Mouse (Mus musculus) lung, embryonic 14.5 days (tissue): Measurements from ENCODE around the gene Tctex1d4. TPM values are rescaled to one million over a fixed set of nuclear protein-coding genes. Genes with fewer than 3 reads are reported as not detected.

Experiments
- ATAC-seq: fragments of 200-750 bp; cut with Nextera tagmentation; 2 replicates; pipeline ENCODE4 v1.8.0; 2017; ENCODE audit warnings: mild to moderate bottlenecking, moderate TSS enrichment, moderate library complexity; ENCODE audit not compliant: insufficient read depth
- DNase-seq: peaks from one replicate; pipeline ENCODE4 v3.0.0-alpha.2; 2015
- H3K27ac ChIP-seq: fragments of 300-500 bp; sonication (generic); 2 replicates; pipeline ENCODE4 v1.5.1; 2014; ENCODE audit warnings: low read depth, mild to moderate bottlenecking, moderate library complexity
- H3K27me3 ChIP-seq: fragments of 300-500 bp; sonication (generic); 2 replicates; pipeline ENCODE4 v1.6.1; 2014; ENCODE audit warnings: low read length, control low read depth; ENCODE audit not compliant: insufficient read depth
- H3K36me3 ChIP-seq: fragments of 300-500 bp; sonication (generic); 2 replicates; pipeline ENCODE4 v1.6.1; 2014; ENCODE audit warnings: control low read depth; ENCODE audit not compliant: insufficient read depth
- H3K4me1 ChIP-seq: fragments of 300-500 bp; sonication (generic); 2 replicates; pipeline ENCODE4 v1.6.1; 2014; ENCODE audit warnings: antibody characterized with exemption, control low read depth; ENCODE audit not compliant: insufficient read depth
- H3K4me2 ChIP-seq: fragments of 300-500 bp; sonication (generic); 2 replicates; pipeline ENCODE4 v1.6.1; 2014; ENCODE audit warnings: mild to moderate bottlenecking
- H3K4me3 ChIP-seq: fragments of 300-500 bp; sonication (generic); 2 replicates; pipeline ENCODE4 v1.5.1; 2014; ENCODE audit warnings: low read depth, low read length
- H3K9ac ChIP-seq: fragments of 300-500 bp; sonication (generic); 2 replicates; pipeline ENCODE4 v1.6.1; 2014
- H3K9me3 ChIP-seq: fragments of 300-500 bp; sonication (generic); 2 replicates; pipeline ENCODE4 v1.6.1; 2016; ENCODE audit warnings: low read depth, low read length, control low read depth
- CTCF ChIP-seq: IDR thresholded peaks from 2 replicates; pipeline ENCODE4 v1.5.1; 2016; ENCODE audit warnings: antibody characterized with exemption, low read depth
- WGBS: fragments of 180-500 bp; shearing (Covaris S2); extraction: QIAGEN DNeasy Blood & Tissue Kit; methylation state at CpG from one replicate; pipeline ENCODE4 v1.1.7; 2014; 5-methylcytosine and 5-hydroxymethylcytosine counted together
- polyA plus RNA-seq: library from polyadenylated mRNA; unstranded; fragments of >200 nt; fragmentation: Nextera tagmentation; extraction: Ambion mirVana; gene quantifications from 2 replicates; pipeline ENCODE4 v1.2.1, GENCODE M21; 2014

Gene Tctex1d4
- polyA plus RNA-seq, 1 experiment from 2014 or later: not detected

GRCm38 (mm10) chr4:117108524-117108849 lies 18.1 kb upstream of the Tctex1d4 start:
- H3K4me1 ChIP-seq: no peaks in the 10 kb centered on the region
- H3K4me2 ChIP-seq: no peak overlapping the region
- no peak overlapping the region for H3K4me3 ChIP-seq
- H3K27me3 ChIP-seq: no peaks in the 10 kb centered on the region
- H3K36me3 ChIP-seq: peaks cover 83% of the 10 kb centered on the region
- DNase-seq (no peak), ATAC-seq (no peak)
- no peak for TF ChIP-seq CTCF
- WGBS: 98% methylated on average over 6 of the region's 6 CpGs
- H3K9ac ChIP-seq: no peak overlapping the region
- no peaks in the 10 kb centered on the region for H3K9me3 ChIP-seq
- no peak overlapping the region for H3K27ac ChIP-seq

GRCm38 (mm10) chr4:117109330-117109729 lies 17.3 kb upstream of the Tctex1d4 start:
- H3K4me1 ChIP-seq: no peaks in the 10 kb centered on the region
- H3K27me3 ChIP-seq: no peaks in the 10 kb centered on the region
- no peak for ATAC-seq
- H3K36me3 ChIP-seq: peaks cover 92% of the 10 kb centered on the region
- no peak overlapping the region for H3K9ac ChIP-seq
- DNase-seq: no peak
- H3K4me3 ChIP-seq: no peak overlapping the region
- WGBS: 93% methylated on average over 25 of the region's 25 CpGs
- H3K4me2 ChIP-seq: no peak overlapping the region
- no peak for TF ChIP-seq CTCF
- no peaks in the 10 kb centered on the region for H3K9me3 ChIP-seq
- H3K27ac ChIP-seq: no peak overlapping the region

- Histone ChIP-seq H3K4me2 (no peak overlapping the region), H3K27ac (no peak overlapping the region), H3K4me1 (no peaks in the 10 kb centered on the region), H3K36me3 (peaks cover 93% of the 10 kb centered on the region), H3K4me3 (no peak overlapping the region), H3K27me3 (no peaks in the 10 kb centered on the region), H3K9me3 (no peaks in the 10 kb centered on the region), H3K9ac (no peak overlapping the region)
- ATAC-seq: no peak
- no peak for DNase-seq
- TF ChIP-seq CTCF: no peak
- WGBS: 86% methylated on average over 13 of the region's 13 CpGs
These were observed 16.3 kb upstream of the Tctex1d4 start for GRCm38 (mm10) chr4:117110249-117110648.

- Histone ChIP-seq H3K4me3 (no peak overlapping the region), H3K4me1 (no peaks in the 10 kb centered on the region), H3K27ac (no peak overlapping the region), H3K36me3 (peaks cover 95% of the 10 kb centered on the region), H3K4me2 (no peak overlapping the region), H3K9me3 (no peaks in the 10 kb centered on the region), H3K9ac (no peak overlapping the region), H3K27me3 (no peaks in the 10 kb centered on the region)
- DNase-seq (no peak), ATAC-seq (no peak)
- TF ChIP-seq CTCF: no peak
- WGBS: 92% methylated on average over 11 of the region's 11 CpGs
These were observed 15.6 kb upstream of the Tctex1d4 start for GRCm38 (mm10) chr4:117110985-117111384.

- no peak overlapping the region for H3K4me3 ChIP-seq
- no peak overlapping the region for H3K9ac ChIP-seq
- peaks cover 74% of the 10 kb centered on the region for H3K36me3 ChIP-seq
- no peak overlapping the region for H3K4me2 ChIP-seq
- WGBS: 92% methylated on average over 1 of the region's 1 CpGs
- 0 out of 2 replicates have a peak, but pooled peaks have one; percentile 6 for TF ChIP-seq CTCF
- H3K4me1 ChIP-seq: no peaks in the 10 kb centered on the region
- H3K27ac ChIP-seq: no peak overlapping the region
- no peak for DNase-seq
- ATAC-seq: no peak
- H3K9me3 ChIP-seq: no peaks in the 10 kb centered on the region
- no peaks in the 10 kb centered on the region for H3K27me3 ChIP-seq
These were observed 13.4 kb upstream of the Tctex1d4 start for GRCm38 (mm10) chr4:117113237-117113636.

- Histone ChIP-seq H3K4me3 (no peak overlapping the region), H3K27ac (no peak overlapping the region), H3K4me1 (no peaks in the 10 kb centered on the region; the same call in 1 of the 2 replicates), H3K4me2 (no peak overlapping the region), H3K9me3 (no peaks in the 10 kb centered on the region), H3K27me3 (no peaks in the 10 kb centered on the region), H3K9ac (no peak overlapping the region), H3K36me3 (peaks cover 51% of the 10 kb centered on the region)
- ATAC-seq (no peak), DNase-seq (no peak)
- WGBS: 85% methylated on average over 5 of the region's 5 CpGs
- TF ChIP-seq CTCF: no peak
These were observed 11.0 kb upstream of the Tctex1d4 start for GRCm38 (mm10) chr4:117115592-117115991.

- DNase-seq (no peak), ATAC-seq (no peak)
- H3K27me3 ChIP-seq: no peaks in the 10 kb centered on the region
- no peak overlapping the region for H3K4me2 ChIP-seq
- no peak overlapping the region for H3K9ac ChIP-seq
- no peak overlapping the region for H3K27ac ChIP-seq
- H3K9me3 ChIP-seq: no peaks in the 10 kb centered on the region
- no peaks in the 10 kb centered on the region; the same call in 1 of the 2 replicates for H3K4me1 ChIP-seq
- no peak for TF ChIP-seq CTCF
- H3K4me3 ChIP-seq: no peak overlapping the region
- H3K36me3 ChIP-seq: peaks cover 28% of the 10 kb centered on the region
- WGBS: 91% methylated on average over 7 of the region's 7 CpGs
These were observed 8.7 kb upstream of the Tctex1d4 start for GRCm38 (mm10) chr4:117117931-117118330.

GRCm38 (mm10) chr4:117119636-117120035 lies 7.0 kb upstream of the Tctex1d4 start:
- H3K9me3 ChIP-seq: no peaks in the 10 kb centered on the region
- H3K27ac ChIP-seq: peak overlapping the region; percentile 96
- DNase-seq (no peak), ATAC-seq (no peak)
- TF ChIP-seq CTCF: no peak
- H3K9ac ChIP-seq: peak overlapping the region; percentile 70
- WGBS: 64% methylated on average over 5 of the region's 5 CpGs
- no peaks in the 10 kb centered on the region for H3K27me3 ChIP-seq
- peak overlapping the region; percentile 100 for H3K4me2 ChIP-seq
- H3K4me1 ChIP-seq: peaks cover 3% of the 10 kb centered on the region
- H3K4me3 ChIP-seq: peak overlapping the region; percentile 72
- peaks cover 12% of the 10 kb centered on the region for H3K36me3 ChIP-seq
